Mouse (Mus musculus) 3T3-L1 (cell line): ENCODE measurements around the gene Mapk6.
"Not testable (repeated sequence)": the region's sequence is repeated elsewhere in the genome, so short reads cannot be mapped to it uniquely, and the experiment has no call there.

Source experiments
- DNase-seq: peaks from one replicate; pipeline ENCODE4 v3.0.0-alpha.2; 2015; ENCODE audit warnings: low read depth, low spot score

The Mapk6 gene

GRCm38 (mm10) chr9:75409852-75410378 lies at the start of gene Mapk6:
Mapk6 (minus strand) TSS chr9:75410005.
- peak; percentile 86 for DNase-seq

GRCm38 (mm10) chr9:75455684-75456083 lies 45.9 kb upstream of the Mapk6 start:
- no peak for DNase-seq

DNA sequence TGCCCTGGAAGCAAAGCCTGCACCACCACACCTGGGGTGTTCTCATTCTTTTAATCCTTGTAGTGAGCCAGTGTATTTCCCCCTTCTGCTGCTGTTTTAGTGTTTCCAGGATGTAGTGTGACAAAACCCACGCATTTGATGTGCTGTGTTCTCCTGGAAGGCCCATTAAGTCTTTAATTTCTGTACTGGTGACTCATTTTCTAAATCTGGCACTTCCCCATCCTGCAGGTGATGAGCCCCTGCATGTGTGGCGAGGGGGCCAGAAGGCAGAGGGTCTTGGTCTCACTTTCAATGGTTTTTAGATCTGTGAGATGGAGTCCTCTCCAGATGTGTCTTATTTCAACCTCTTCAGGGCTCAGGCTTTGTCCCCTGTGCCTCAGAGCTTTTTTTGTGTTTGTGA lies 44.2 kb upstream of the Mapk6 start:
- DNase-seq, result no peak

DNA sequence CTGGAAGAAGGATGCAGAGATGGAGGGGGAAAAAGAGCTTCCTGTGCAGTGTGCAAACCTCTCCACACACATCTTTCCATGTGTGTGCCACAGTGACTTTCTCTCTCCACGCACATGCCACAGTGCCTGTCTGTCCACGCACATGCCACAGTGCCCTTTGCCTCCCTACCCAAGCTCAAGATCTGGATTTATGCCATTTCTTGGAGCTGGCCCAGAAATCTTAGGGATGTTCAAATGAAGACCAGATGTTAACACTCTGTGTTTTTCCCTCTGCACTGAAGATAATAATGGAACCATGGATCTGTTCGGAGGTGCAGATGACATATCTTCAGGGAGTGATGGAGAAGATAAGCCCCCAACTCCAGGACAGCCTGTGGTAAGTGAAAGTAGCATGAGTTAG lies 38.2 kb upstream of the Mapk6 start:
- DNase-seq, result peak; percentile 43

- DNase-seq, result not testable (repeated sequence)
Observed at GRCm38 (mm10) chr9:75446574-75446973, 36.8 kb upstream of the Mapk6 start.

DNA sequence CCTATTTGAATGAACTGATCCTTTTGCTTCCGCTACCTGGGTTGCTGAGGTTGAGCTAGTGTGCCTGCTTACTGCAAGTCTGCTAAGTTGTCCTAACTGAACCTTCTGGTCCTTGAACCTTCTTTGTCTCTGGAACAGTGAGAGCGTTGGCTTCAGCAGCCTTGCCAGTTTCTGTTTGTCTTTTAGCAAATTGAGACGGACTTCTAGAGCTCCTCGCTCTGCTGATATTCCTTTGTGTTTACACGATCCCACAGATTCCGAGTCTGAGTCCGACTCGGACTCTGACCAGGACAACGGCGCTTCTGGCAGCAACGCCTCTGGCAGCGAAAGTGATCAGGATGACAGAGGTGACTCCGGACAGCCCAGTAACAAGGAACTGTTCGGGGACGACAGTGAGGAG lies 35.2 kb upstream of the Mapk6 start:
- no peak for DNase-seq

- DNase-seq, result peak; percentile 33
Observed at GRCm38 (mm10) chr9:75441691-75442131, 31.9 kb upstream of the Mapk6 start.

GRCm38 (mm10) chr9:75440796-75441666 lies 31.2 kb upstream of the Mapk6 start, which contains the start of gene Leo1:
Leo1 (plus strand) TSS chr9:75441524.
- peak; percentile 91 for DNase-seq

DNA sequence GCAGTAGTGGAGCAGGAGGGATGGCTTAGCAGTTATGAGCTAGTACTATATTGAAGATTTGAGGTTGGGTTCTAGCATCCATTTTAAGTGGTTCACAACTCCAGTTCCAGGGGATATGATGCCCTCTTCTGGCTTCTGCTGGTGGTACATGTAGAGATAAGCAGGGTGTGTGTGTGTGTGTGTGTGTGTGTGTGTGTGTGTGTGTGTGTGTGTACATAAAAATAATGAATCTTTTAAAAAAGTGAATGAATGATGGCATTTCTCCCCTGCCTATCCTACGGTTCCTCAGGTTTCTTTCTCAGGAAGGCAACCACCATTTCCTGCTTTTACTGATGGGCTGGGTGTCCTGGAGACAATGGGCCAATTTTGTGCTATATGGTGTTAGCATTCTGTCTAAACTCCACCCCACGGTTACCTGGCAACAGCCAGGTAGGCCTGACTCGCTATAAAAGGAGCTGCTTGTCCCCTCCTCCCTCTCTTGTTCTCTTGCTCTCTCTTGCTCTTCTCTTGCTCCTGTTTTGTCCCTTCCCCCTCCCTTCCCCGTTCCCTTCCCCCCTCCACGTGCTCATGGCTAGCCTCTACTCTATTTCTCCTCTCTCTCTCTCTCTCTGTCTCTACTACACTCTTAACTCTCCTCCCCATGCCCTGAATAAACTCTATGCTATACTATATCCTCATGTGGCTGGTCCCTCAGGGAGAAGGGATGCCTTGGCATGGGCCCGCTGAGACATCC lies 28.0 kb upstream of the Mapk6 start:
- peak; percentile 68 for DNase-seq

- peak; percentile 57 for DNase-seq
Observed at GRCm38 (mm10) chr9:75435918-75436317, 26.1 kb upstream of the Mapk6 start.

DNA sequence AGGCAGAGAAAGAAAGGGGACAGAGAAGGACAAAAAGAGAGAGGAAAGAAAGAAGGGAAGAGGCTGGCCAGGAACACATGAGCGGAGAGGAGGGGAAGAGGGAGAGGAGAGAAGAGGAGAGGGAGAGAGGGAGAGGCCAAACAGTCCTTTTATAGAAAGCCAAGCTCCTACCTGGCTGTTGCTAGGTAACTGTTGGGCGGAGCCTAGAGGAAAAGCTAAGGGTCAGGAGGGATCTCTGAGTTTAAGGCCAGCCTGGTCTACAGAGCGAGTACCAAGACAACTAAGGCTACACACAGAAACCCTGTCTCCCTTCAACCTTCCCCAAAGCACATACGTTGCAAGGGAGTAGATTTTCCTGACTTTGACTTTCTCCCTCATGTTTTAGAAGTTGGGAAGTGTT lies 25.5 kb upstream of the Mapk6 start:
- DNase-seq, result no peak

DNA sequence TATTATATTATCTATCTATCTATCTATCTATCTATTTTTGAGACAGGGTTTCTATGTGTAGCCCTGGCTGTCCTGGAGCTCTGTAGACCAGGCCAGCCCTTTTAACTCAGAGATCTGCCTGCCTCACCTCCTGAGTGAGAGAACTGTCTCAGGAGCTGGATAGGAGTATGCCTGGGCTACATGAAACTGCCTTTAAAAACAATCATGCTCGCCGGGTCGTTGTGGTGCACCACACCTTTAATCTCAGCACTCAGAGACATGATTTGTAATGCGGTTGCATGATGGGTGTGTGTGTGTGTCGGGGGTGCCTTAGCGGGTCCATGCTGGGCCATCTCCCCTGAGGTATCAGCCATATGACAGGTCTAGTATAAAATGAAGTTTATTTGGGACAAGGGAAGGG lies 25.1 kb upstream of the Mapk6 start:
- DNase-seq, result no peak

GRCm38 (mm10) chr9:75434172-75434793 lies 24.5 kb upstream of the Mapk6 start:
- DNase-seq, result peak; percentile 87

- DNase-seq, result no peak
Observed at GRCm38 (mm10) chr9:75432694-75433093, 22.9 kb upstream of the Mapk6 start.

DNA sequence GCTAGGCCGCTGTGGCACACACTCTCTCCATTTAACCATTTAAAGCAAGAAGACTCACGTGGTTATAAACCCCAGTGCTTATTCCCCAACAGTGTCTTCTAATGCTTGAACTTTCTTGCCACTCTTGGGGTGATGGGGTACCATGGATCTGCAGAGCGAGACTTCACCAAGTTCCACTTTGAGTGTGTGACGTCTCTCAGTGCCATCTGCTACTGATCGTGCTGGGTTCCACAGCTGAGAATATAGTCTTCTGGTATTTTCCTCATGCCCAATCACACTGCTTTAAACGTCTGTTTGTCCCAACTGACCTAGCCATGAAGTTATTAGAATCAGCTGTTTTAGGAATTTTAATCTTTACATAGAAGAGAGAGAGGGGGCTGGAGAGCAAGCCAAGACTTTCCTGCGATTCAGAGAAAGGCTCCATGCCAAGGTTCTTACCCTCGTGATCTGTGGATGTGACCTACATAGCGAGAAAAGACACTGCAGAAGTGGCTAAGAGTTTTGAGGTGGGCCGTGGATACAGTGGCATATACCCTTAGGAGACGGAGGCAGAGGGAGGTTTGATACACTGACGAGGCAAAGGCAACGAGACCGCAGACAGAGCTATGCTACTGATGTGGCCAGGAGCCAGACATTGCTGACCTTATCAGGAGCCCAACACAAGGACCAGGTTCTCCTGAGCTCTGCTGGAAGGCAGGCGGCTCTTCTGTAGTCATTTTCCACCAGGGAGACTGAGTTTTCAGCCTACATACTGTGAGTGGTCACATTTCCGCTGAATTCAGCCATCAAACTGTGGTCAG lies 21.2 kb upstream of the Mapk6 start:
- no peak for DNase-seq

DNA sequence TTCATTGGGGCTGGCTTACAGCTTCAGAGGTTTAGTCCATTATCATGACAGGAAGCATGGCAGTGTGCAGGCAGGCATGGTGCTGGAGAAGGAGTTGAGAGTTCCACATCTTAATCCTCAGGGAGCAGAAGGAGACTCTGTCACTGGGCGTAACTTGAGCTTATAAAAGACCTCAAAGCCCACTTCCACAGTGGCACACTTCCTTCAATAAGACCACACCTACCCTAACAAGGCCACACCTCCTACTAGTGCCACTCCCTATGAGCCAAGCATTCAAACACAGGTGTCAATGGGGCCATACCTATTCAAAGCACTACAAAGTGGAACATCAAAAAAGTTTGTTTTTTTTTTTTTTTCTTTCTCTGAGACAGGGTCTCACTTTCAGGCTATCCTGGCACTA lies 19.9 kb upstream of the Mapk6 start:
- no peak for DNase-seq

DNA sequence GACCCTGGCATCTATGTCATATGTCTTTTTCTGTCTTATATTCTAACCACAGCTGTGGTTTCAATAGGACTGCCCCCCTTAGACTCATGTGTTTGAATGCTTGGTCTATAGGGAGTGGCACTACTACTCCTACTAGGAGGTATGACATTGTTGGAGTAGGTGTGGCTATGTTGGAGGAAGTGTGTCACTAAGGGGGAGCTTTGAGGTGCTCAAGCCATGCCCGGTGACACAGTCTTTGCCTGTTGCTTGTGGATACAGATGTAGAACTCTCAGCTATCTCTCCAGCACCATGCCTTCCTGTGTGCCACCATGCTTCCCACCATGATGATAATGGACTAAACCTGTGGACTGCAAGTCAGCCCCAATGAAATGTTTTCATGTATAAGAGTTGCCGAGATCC lies 19.2 kb upstream of the Mapk6 start:
- no peak for DNase-seq

DNA sequence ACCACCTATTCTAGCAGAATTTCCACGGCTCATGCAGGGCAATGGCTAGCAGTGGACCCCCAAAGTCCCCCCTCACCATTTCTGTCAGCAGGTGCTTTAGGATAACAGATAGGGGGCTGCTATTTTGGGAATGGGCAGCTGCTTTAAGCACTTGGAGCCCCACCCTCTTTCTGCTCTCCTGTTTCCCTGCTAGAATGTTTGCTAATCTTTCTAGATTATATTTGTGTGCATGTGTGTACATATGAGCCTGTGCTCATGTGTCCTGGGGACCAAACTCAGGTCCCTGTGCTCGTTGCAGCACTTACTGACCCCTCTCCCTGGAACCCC lies 18.4 kb upstream of the Mapk6 start:
- DNase-seq, result no peak

GRCm38 (mm10) chr9:75427366-75428273 lies 17.8 kb upstream of the Mapk6 start:
- peak; percentile 75 for DNase-seq

GRCm38 (mm10) chr9:75425796-75426391 lies 16.1 kb upstream of the Mapk6 start:
- DNase-seq, result no peak
